Mouse (Mus musculus) urinary bladder, postnatal 25 days (tissue): ENCODE measurements around the gene Pgbd1.
"Not testable (repeated sequence)": the region's sequence is repeated elsewhere in the genome, so short reads cannot be mapped to it uniquely, and the experiment has no call there.

ENCODE experiments used
- DNase-seq: peaks from one replicate; pipeline ENCODE4 v3.0.0; 2022; ENCODE audit warnings: low spot score

The Pgbd1 gene

GRCm38 (mm10) chr13:21440503-21441206, at the start of gene Pgbd1:
TSS of gene Pgbd1 (minus strand) at chr13:21441058.
- DNase-seq, result peak; percentile 49

- DNase-seq, result no peak
These were observed 46.0 kb upstream of the Pgbd1 start for GRCm38 (mm10) chr13:21486881-21487280.

GRCm38 (mm10) chr13:21478759-21479670, 38.2 kb upstream of the Pgbd1 start, which contains the start of the genes Zkscan4 and Gm10065:
TSS of gene Zkscan4 (plus strand) at chr13:21478907.
TSS of gene Gm10065 (minus strand) at chr13:21479441.
- peak; percentile 55 for DNase-seq

- DNase-seq, result no peak
These were observed 31.6 kb upstream of the Pgbd1 start for GRCm38 (mm10) chr13:21472427-21472826.

- DNase-seq, result no peak
These were observed 28.2 kb upstream of the Pgbd1 start for GRCm38 (mm10) chr13:21469097-21469496.

- DNase-seq, result peak; percentile 78
These were observed 27.5 kb upstream of the Pgbd1 start, which contains the start of gene Nkapl for GRCm38 (mm10) chr13:21468061-21469019. TSS of gene Nkapl (minus strand) at chr13:21468509.

GRCm38 (mm10) chr13:21467336-21467735, 26.5 kb upstream of the Pgbd1 start:
- no peak for DNase-seq

GRCm38 (mm10) chr13:21462516-21462915, 21.7 kb upstream of the Pgbd1 start:
- not testable (repeated sequence) for DNase-seq

- no peak for DNase-seq
These were observed 15.5 kb upstream of the Pgbd1 start for GRCm38 (mm10) chr13:21456347-21456746.

- DNase-seq, result no peak
These were observed 13.3 kb upstream of the Pgbd1 start for GRCm38 (mm10) chr13:21454133-21454532.

GRCm38 (mm10) chr13:21453449-21453848, 12.6 kb upstream of the Pgbd1 start, which contains the start of gene Zscan26:
TSS of gene Zscan26 (minus strand) at chr13:21453730.
- DNase-seq, result peak; percentile 78

GRCm38 (mm10) chr13:21453042-21453441, 12.2 kb upstream of the Pgbd1 start:
- no peak for DNase-seq

GRCm38 (mm10) chr13:21447856-21448614, 7.2 kb upstream of the Pgbd1 start:
- no peak for DNase-seq

- DNase-seq, result no peak
These were observed 5.9 kb upstream of the Pgbd1 start for GRCm38 (mm10) chr13:21446796-21447195.

GRCm38 (mm10) chr13:21441207-21441572, 332 bp upstream of the Pgbd1 start:
- no peak for DNase-seq

GRCm38 (mm10) chr13:21435476-21435875, 5.4 kb downstream of the Pgbd1 start:
- DNase-seq, result no peak

GRCm38 (mm10) chr13:21427631-21428030, 13.2 kb downstream of the Pgbd1 start:
- no peak for DNase-seq

GRCm38 (mm10) chr13:21423301-21423700, 17.6 kb downstream of the Pgbd1 start:
- no peak for DNase-seq

GRCm38 (mm10) chr13:21418865-21419264, 22.0 kb downstream of the Pgbd1 start:
- DNase-seq, result no peak

GRCm38 (mm10) chr13:21417298-21418010, 23.4 kb downstream of the Pgbd1 start:
- DNase-seq, result no peak
